Mouse (Mus musculus): ENCODE data around the gene Klhdc1.

Gene Klhdc1

GRCm38 (mm10) chr12:69227776-69228466 is 13.1 kb upstream of the Klhdc1 start, which contains the start of gene Pole2:
TSS of gene Pole2 (minus strand) at chr12:69228195.
- peak; percentile 39 to 71 for DNase-seq (ENCODE audit: low spot score in 2 of 2)

GRCm38 (mm10) chr12:69229251-69229650 is 11.7 kb upstream of the Klhdc1 start:
- DNase-seq (ENCODE audit: low spot score in 2 of 2), result no peak

GRCm38 (mm10) chr12:69235782-69236181 is 5.2 kb upstream of the Klhdc1 start:
- DNase-seq (ENCODE audit: low spot score in 2 of 2), result no peak

GRCm38 (mm10) chr12:69238284-69238683 is 2.7 kb upstream of the Klhdc1 start:
- DNase-seq (ENCODE audit: low spot score in 2 of 2), result no peak

GRCm38 (mm10) chr12:69241405-69241770 is 412 bp downstream of the Klhdc1 start:
- DNase-seq (ENCODE audit: low spot score in 2 of 2), result no peak

- peak in 1 of 2 experiments; percentile 70 for DNase-seq (ENCODE audit: low spot score in 2 of 2)
Observed at GRCm38 (mm10) chr12:69241771-69242431, 925 bp downstream of the Klhdc1 start.

GRCm38 (mm10) chr12:69249766-69250165 is 8.8 kb downstream of the Klhdc1 start:
- no peak for DNase-seq (ENCODE audit: low spot score in 2 of 2)

GRCm38 (mm10) chr12:69250756-69251155 is 9.8 kb downstream of the Klhdc1 start:
- DNase-seq (ENCODE audit: low spot score in 2 of 2), result no peak

- no peak for DNase-seq (ENCODE audit: low spot score in 2 of 2)
Observed at GRCm38 (mm10) chr12:69253806-69254205, 12.8 kb downstream of the Klhdc1 start.

- no peak for DNase-seq (ENCODE audit: low spot score in 2 of 2)
Observed at GRCm38 (mm10) chr12:69257836-69258235, 16.9 kb downstream of the Klhdc1 start.

- DNase-seq (ENCODE audit: low spot score in 2 of 2), result no peak
Observed at GRCm38 (mm10) chr12:69262251-69262650, 21.3 kb downstream of the Klhdc1 start.

- no peak for DNase-seq (ENCODE audit: low spot score in 2 of 2)
Observed at GRCm38 (mm10) chr12:69265031-69265430, 24.1 kb downstream of the Klhdc1 start.

GRCm38 (mm10) chr12:69267956-69268632 is 27.1 kb downstream of the Klhdc1 start:
- DNase-seq (ENCODE audit: low spot score in 2 of 2), result no peak

GRCm38 (mm10) chr12:69268956-69269355 is 28.0 kb downstream of the Klhdc1 start:
- no peak for DNase-seq (ENCODE audit: low spot score in 2 of 2)

- no peak for DNase-seq (ENCODE audit: low spot score in 2 of 2)
Observed at GRCm38 (mm10) chr12:69279931-69280469, 39.0 kb downstream of the Klhdc1 start.

- DNase-seq (ENCODE audit: low spot score in 2 of 2), result no peak
Observed at GRCm38 (mm10) chr12:69280915-69281314, 39.9 kb downstream of the Klhdc1 start.

GRCm38 (mm10) chr12:69283146-69283545 is 42.2 kb downstream of the Klhdc1 start:
- DNase-seq (ENCODE audit: low spot score in 2 of 2), result no peak

GRCm38 (mm10) chr12:69287535-69287934 is 46.6 kb downstream of the Klhdc1 start:
- no peak for DNase-seq (ENCODE audit: low spot score in 2 of 2)

- no peak for DNase-seq (ENCODE audit: low spot score in 2 of 2)
Observed at GRCm38 (mm10) chr12:69288699-69289098, 47.7 kb downstream of the Klhdc1 start.

- no peak for DNase-seq (ENCODE audit: low spot score in 2 of 2)
Observed at GRCm38 (mm10) chr12:69292401-69292800, 51.4 kb downstream of the Klhdc1 start.

GRCm38 (mm10) chr12:69293815-69294214 is 52.8 kb downstream of the Klhdc1 start:
- DNase-seq (ENCODE audit: low spot score in 2 of 2), result no peak

GRCm38 (mm10) chr12:69294936-69295335 is 54.0 kb downstream of the Klhdc1 start:
- no peak for DNase-seq (ENCODE audit: low spot score in 2 of 2)

- DNase-seq (ENCODE audit: low spot score in 2 of 2), result no peak
Observed at GRCm38 (mm10) chr12:69295651-69296050, 54.7 kb downstream of the Klhdc1 start.
